Mouse (Mus musculus): ENCODE measurements at regions not wholly inside any gene's neighbourhood (a gene's known extent, or its start where the extent isn't known, plus 50 kb on each side); places are given as distances from the start of the nearest gene placed in this dataset.
"Not testable (repeated sequence)": the region's sequence is repeated elsewhere in the genome, so short reads cannot be mapped to it uniquely, and the experiment has no call there.

DNA sequence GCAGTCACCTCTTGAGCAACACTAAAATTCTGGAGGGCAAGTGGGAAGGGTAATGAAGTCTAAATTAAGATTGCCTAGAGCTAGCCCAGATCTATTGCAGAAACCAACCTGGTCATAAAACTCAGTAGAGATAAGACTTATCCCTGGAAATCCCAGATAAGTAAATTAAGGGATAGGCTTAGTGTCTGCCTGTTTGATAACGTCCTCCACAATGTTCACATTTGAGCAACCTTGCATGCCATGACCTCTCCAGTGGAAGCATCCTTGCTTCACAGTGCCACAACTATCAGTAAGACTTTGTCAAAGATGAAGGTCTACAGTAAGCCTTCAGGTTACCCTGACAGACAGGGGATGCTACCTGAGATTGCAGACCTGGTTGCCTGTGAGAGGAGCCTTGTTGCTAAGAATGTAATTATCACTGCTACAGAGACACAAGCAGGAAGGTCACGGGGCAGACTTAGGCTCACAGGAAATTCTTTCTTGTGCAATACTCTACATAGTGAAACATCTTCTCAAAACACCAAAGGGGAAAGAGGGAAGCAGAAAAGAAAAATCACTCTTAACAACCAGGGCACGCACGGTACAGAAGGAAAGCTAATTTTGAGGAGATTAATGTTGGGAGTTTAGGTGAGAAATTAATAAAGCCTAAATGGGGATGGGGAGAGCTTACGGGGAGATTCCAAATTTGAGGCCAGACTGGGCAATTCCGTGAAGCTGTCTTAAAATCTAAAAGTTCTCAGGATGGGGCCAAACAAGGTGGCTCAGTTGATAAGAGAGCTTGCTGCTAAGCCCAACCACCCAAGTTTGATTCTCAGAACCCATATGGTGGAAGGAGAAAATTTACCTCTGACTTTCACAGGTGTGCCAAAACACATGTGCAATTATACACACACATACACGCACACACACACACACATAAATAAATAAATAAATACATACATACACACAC, 56.9 kb upstream of the Prdm9 start:
- no peak overlapping the region for H3K9ac ChIP-seq (replicated peaks)
- WGBS = 76% methylated on average over 7 of the region's 7 CpGs
- no peaks in the 10 kb centered on the region for H3K4me1 ChIP-seq (replicated peaks)
- H3K36me3 ChIP-seq = no peaks in the 10 kb centered on the region
- H3K27me3 ChIP-seq = no peaks in the 10 kb centered on the region
- H3K4me3 ChIP-seq (replicated peaks) = no peak overlapping the region
- ATAC-seq (ENCODE audit: insufficient number of reproducible peaks, insufficient read depth, low FRiP score, low TSS enrichment, low read depth) = no peak
- H3K27ac ChIP-seq = no peak overlapping the region
- no peak overlapping the region for H3K4me2 ChIP-seq
- H3K9me3 ChIP-seq = no peaks in the 10 kb centered on the region

DNA sequence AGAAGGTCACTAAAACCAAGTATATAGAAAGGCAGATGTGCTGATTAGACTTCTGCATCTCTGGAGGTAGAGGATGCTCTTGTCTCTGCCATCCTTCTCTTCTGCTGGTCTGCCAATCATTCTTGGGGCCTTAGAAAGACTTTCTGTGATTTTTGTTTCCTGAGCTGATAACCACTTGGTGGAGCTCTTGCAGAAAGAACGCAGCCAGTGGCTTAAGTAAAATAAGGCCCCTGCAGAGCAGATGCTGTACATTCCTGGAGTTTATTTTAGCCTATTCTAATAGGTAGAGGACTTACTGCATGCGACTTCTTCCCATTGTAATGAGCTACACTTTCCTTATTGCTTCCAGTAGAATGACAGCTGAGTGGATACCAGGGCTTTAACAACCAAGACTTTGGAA, 58.8 kb upstream of the Prdm9 start:
- H3K27me3 ChIP-seq = no peaks in the 10 kb centered on the region
- no peak overlapping the region for H3K27ac ChIP-seq
- H3K4me1 ChIP-seq (replicated peaks) = no peaks in the 10 kb centered on the region
- no peak overlapping the region for H3K4me3 ChIP-seq (replicated peaks)
- 8% methylated on average over 2 of the region's 2 CpGs for WGBS
- 0 out of 2 replicates have a peak, but pooled peaks cover 5% of the 10 kb centered on the region for H3K9me3 ChIP-seq
- ATAC-seq (ENCODE audit: insufficient number of reproducible peaks, insufficient read depth, low FRiP score, low TSS enrichment, low read depth) = no peak
- H3K4me2 ChIP-seq = no peak overlapping the region
- no peaks in the 10 kb centered on the region for H3K36me3 ChIP-seq
- no peak overlapping the region for H3K9ac ChIP-seq (replicated peaks)

DNA sequence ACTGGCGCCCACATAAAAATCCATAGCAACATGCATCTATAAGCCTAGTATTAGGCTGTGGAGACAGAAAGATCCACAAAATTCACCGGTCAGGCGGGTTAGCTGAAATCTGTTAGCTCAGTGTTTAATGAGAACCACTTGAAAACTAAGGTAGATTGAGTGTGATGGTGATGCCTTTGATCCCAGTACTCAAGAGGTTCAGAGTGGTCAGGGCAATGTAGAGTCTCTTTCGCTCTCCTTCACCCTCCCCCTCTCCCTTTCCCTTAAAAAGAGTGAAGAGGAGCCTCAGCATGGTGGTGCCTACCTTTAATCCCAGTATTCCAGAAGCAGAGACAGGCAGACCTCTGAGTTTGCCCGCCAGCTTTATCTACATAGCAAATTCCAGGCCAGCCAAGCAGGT, 66.6 kb upstream of the Prdm9 start:
- no peaks in the 10 kb centered on the region for H3K4me1 ChIP-seq (replicated peaks)
- peak overlapping the region; percentile 54 for H3K4me2 ChIP-seq

DNA sequence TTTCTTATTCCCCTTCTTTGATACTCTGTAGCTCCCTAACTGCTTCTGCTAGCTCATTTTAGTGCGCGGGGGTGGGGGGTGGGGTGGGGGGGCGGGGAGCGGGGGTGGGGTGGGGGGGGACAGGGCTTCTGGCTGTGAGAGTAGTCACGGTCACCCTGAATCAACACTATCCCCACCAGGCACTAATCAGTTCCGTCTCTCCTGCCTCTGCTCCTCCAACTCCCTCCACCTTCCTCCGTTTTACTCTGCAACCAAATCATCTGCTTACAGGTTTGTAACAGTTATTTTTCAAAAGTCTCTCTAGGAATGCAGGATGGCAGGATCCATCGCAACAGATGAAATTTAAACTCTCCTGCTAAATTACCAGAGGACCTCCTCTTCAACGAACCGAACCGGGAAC, 67.5 kb upstream of the Prdm9 start:
- Histone ChIP-seq H3K4me3 (replicated peaks) (peak overlapping the region; percentile 31), H3K4me2 (peak overlapping the region; percentile 54), H3K27ac (no peak overlapping the region), H3K27me3 (no peaks in the 10 kb centered on the region), H3K36me3 (no peaks in the 10 kb centered on the region), H3K9ac (replicated peaks) (no peak overlapping the region), H3K9me3 (peaks cover 14% of the 10 kb centered on the region; the same call in 1 of the 2 replicates), H3K4me1 (replicated peaks) (no peaks in the 10 kb centered on the region)
- WGBS = 12% methylated on average over 11 of the region's 11 CpGs
- ATAC-seq (ENCODE audit: insufficient number of reproducible peaks, insufficient read depth, low FRiP score, low TSS enrichment, low read depth) = no peak

More for the DNA sequence above, 66.6 kb upstream of the Prdm9 start:
- no peak overlapping the region for H3K9ac ChIP-seq (replicated peaks)
- no peak for ATAC-seq (ENCODE audit: insufficient number of reproducible peaks, insufficient read depth, low FRiP score, low TSS enrichment, low read depth)
- peaks cover 14% of the 10 kb centered on the region; the same call in 1 of the 2 replicates for H3K9me3 ChIP-seq
- H3K4me3 ChIP-seq (replicated peaks) = no peak overlapping the region
- WGBS = 40% methylated on average over 5 of the region's 5 CpGs
- H3K27ac ChIP-seq = no peak overlapping the region
- no peaks in the 10 kb centered on the region for H3K27me3 ChIP-seq
- no peaks in the 10 kb centered on the region for H3K36me3 ChIP-seq

DNA sequence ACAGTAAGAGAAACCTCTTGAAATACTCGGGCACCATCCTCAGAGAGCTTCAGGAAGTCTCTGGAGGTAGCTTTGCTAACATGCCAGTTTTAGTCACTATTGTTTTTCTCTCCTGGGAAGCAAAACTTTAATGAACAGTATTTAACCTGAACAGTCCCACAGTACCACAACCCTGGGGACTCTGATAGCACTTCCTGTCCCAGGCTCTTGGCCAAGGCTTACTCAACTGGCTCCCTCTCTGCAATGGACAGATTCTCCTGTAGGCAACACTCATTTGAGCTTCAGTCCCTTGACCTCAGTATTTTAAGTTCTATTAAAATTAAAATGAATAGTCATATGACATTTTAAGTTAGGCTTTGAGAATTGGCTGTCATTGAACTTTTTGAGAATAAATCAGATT, 67.9 kb upstream of the Prdm9 start:
- ATAC-seq (ENCODE audit: insufficient number of reproducible peaks, insufficient read depth, low FRiP score, low TSS enrichment, low read depth) = no peak

DNA sequence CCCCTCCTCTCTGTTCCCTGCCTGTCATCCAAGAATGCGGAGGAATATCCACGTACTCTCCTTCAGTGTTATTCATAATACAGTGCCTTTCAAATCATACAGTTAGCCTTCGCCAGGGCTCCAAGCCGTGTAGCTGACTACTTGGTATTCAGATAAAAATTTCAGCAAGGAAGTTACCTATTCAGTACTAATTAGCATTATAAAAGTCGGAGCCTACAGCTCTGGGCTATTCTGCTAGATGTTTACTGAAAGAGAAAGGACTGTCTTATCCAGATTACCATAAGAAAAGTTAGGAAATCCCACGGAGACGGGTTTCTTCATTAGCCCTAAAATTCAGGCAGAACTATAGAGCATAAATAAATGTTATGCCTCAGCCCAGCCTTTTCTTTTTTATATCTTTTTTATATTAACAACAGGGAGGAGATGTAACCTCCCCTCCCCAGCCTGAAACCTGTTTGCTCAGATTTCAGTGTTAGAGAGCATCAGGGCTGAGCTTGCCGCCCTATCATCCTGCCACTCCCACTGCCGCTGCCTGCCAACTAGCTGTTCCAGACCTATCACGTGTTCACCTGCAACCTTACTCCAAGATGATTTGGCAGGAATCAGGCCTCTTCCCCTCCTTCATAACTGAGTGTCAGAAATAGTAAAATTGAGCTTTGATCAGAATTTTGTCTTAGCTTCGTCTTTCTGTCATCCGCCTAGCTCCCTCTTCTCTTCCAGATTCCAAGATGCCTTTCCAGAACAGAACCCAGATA, 65.5 kb upstream of the Chd1 start:
- 87% methylated on average over 12 of the region's 12 CpGs for WGBS

More for the DNA sequence above, 67.9 kb upstream of the Prdm9 start:
- no peaks in the 10 kb centered on the region for H3K36me3 ChIP-seq
- no peak overlapping the region for H3K27ac ChIP-seq
- H3K4me1 ChIP-seq (replicated peaks) = no peaks in the 10 kb centered on the region
- no peak overlapping the region for H3K4me3 ChIP-seq (replicated peaks)
- H3K9me3 ChIP-seq = peaks cover 14% of the 10 kb centered on the region; the same call in 1 of the 2 replicates
- H3K9ac ChIP-seq (replicated peaks) = no peak overlapping the region
- H3K27me3 ChIP-seq = no peaks in the 10 kb centered on the region
- 32% methylated on average over 1 of the region's 1 CpGs for WGBS
- H3K4me2 ChIP-seq = peak overlapping the region; percentile 54

DNA sequence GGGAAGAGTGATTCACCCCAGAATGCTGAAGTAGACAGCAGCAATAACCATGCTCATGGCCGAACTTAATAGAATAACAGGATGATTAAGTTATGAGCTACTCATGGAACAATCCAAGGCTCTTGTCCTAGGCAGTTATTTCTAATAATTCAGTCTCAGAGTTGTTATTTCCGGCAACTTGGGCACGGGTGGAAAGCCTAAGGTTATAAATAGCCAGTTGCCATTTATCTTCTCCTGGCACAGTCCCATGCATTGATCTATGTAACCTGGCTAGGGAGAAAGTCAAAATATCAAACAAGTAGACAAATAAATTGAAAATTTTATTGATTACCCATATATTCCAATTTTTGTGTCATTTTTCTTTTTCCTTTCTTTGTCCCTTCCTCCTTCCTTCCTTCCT, 64.0 kb upstream of the Chd1 start:
- no peaks in the 10 kb centered on the region for H3K27me3 ChIP-seq
- 88% methylated on average over 3 of the region's 3 CpGs for WGBS
- no peaks in the 10 kb centered on the region for H3K9me3 ChIP-seq
- no peak overlapping the region for H3K9ac ChIP-seq (replicated peaks)
- no peak overlapping the region for H3K27ac ChIP-seq
- H3K36me3 ChIP-seq = no peaks in the 10 kb centered on the region
- no peaks in the 10 kb centered on the region for H3K4me1 ChIP-seq (replicated peaks)
- no peak for ATAC-seq (ENCODE audit: insufficient number of reproducible peaks, insufficient read depth, low FRiP score, low TSS enrichment, low read depth)
- H3K4me2 ChIP-seq = no peak overlapping the region
- no peak overlapping the region for H3K4me3 ChIP-seq (replicated peaks)

More for the DNA sequence above, 65.5 kb upstream of the Chd1 start:
- not testable (repeated sequence) for H3K36me3 ChIP-seq; H3K4me1 ChIP-seq (replicated peaks); H3K9ac ChIP-seq (replicated peaks); H3K27ac ChIP-seq; ATAC-seq (ENCODE audit: insufficient number of reproducible peaks, insufficient read depth, low FRiP score, low TSS enrichment, low read depth); H3K27me3 ChIP-seq; H3K4me3 ChIP-seq (replicated peaks); H3K9me3 ChIP-seq; H3K4me2 ChIP-seq

DNA sequence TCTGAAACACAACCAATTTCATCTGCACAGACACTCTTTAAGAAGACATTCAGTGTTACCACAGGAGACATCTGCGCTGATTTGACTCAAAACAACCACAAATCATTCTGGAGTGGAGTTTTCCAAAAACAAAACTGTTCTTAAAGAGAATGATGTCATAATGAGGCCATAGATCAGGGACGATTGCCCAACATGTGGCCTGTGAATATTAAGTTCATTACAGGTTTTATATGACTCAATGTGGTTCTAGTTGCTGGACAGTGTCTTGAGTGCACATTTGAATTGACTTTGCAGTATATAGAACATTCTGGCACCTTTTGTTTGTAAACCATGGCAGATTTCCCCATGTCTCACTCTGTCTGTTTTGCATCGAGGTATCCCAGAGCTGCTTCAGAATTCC, 63.0 kb upstream of the Chd1 start:
- Histone ChIP-seq H3K9ac (replicated peaks) (no peak overlapping the region), H3K27ac (no peak overlapping the region), H3K4me3 (replicated peaks) (no peak overlapping the region), H3K4me1 (replicated peaks) (no peaks in the 10 kb centered on the region), H3K9me3 (no peaks in the 10 kb centered on the region), H3K27me3 (no peaks in the 10 kb centered on the region), H3K4me2 (no peak overlapping the region), H3K36me3 (no peaks in the 10 kb centered on the region)
- ATAC-seq (ENCODE audit: insufficient number of reproducible peaks, insufficient read depth, low FRiP score, low TSS enrichment, low read depth) = no peak
- 81% methylated on average over 3 of the region's 3 CpGs for WGBS

DNA sequence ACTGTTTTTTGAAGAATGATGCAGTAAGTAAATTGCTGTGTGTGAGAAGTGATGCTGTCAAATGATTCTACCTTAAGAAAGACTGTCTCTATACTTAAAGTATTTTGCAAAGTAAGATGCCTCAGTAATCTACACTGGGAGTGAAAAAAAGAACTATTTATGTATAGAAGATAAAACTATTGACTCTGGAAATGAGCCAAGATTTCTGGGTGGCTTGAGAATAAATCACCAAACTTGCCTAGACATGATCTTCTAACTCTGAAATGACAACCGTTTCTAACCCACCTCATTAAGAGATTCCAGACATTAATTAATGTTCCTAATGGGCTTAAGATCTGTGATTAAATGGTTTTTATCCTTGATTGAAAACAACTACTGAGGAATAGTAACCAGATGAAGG, 58.0 kb upstream of the Chd1 start:
- Histone ChIP-seq H3K4me3 (replicated peaks) (no peak overlapping the region), H3K4me1 (replicated peaks) (0 out of 2 replicates have a peak, but pooled peaks cover 5% of the 10 kb centered on the region), H3K27ac (no peak overlapping the region), H3K36me3 (no peaks in the 10 kb centered on the region), H3K9me3 (no peaks in the 10 kb centered on the region), H3K4me2 (no peak overlapping the region), H3K27me3 (no peaks in the 10 kb centered on the region), H3K9ac (replicated peaks) (no peak overlapping the region)
- ATAC-seq (ENCODE audit: insufficient number of reproducible peaks, insufficient read depth, low FRiP score, low TSS enrichment, low read depth) = no peak
- WGBS = 33% methylated on average over 1 of the region's 1 CpGs

DNA sequence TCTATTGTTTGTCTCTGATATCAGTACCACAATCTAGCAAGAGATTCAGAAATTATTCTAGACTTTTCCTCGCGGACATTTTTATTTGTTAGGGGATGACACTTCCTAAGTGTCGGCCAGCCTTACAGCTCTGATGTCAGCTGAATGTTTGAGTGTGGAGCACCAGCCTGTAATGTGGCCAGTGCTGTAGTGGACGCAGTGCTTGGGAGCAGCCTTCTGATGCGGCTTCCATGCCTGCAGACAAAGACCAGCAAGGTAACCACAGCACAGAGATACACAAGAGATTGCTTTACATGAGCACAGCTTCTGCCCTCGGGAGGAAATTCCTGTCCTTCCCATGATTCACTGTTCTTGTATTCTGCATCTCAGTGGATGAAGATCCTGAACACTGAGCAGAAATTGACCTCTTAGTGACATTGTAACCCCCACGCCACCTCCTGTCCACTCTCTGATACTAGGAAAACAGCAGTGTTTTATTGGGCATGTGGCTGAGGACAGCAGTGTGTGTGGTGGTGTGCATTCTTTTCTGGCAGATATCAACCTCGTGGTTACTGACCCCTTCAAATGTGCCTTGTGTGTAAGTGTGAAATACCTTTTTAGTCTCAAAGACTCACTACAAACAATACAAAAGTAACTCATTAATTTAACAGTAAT, 54.6 kb upstream of the Chd1 start:
- H3K27ac ChIP-seq = no peak overlapping the region

DNA sequence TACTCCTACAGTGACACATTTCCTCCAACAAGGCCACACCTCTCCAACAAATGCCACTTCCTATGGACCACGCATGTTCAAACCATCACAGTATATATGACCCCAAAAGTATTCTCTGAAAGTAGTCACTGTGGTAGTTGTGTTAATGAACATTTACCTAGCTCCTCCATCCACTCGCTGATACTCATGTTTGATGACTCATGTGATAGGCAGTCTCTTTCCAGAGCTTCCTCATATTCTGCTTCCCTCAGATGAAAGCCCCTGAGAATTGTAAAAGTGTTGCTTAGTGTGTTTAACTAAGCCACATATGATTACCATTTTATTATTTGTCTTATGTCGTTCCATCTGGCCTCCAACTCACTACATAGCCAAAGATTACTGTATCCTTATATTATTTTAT, 52.9 kb upstream of the Chd1 start:
- H3K27me3 ChIP-seq = no peaks in the 10 kb centered on the region
- H3K36me3 ChIP-seq = no peaks in the 10 kb centered on the region
- H3K9ac ChIP-seq (replicated peaks) = no peak overlapping the region
- WGBS = 88% methylated on average over 3 of the region's 3 CpGs
- H3K4me3 ChIP-seq (replicated peaks) = no peak overlapping the region
- no peaks in the 10 kb centered on the region for H3K9me3 ChIP-seq
- peaks cover 8% of the 10 kb centered on the region; the same call in 1 of the 2 replicates for H3K4me1 ChIP-seq (replicated peaks)
- no peak overlapping the region for H3K4me2 ChIP-seq
- no peak overlapping the region for H3K27ac ChIP-seq
- ATAC-seq (ENCODE audit: insufficient number of reproducible peaks, insufficient read depth, low FRiP score, low TSS enrichment, low read depth) = no peak

More for the DNA sequence above, 54.6 kb upstream of the Chd1 start:
- H3K9ac ChIP-seq (replicated peaks) = no peak overlapping the region
- no peak; the same call in 1 of the 2 replicates for ATAC-seq (ENCODE audit: insufficient number of reproducible peaks, insufficient read depth, low FRiP score, low TSS enrichment, low read depth)
- no peak overlapping the region for H3K4me2 ChIP-seq
- WGBS = 65% methylated on average over 8 of the region's 8 CpGs
- H3K4me3 ChIP-seq (replicated peaks) = no peak overlapping the region
- no peaks in the 10 kb centered on the region for H3K9me3 ChIP-seq
- 0 out of 2 replicates have a peak, but pooled peaks cover 5% of the 10 kb centered on the region for H3K4me1 ChIP-seq (replicated peaks)
- H3K36me3 ChIP-seq = no peaks in the 10 kb centered on the region
- H3K27me3 ChIP-seq = no peaks in the 10 kb centered on the region
